Mouse (Mus musculus): ENCODE measurements around the gene Chrna10. TPM values are rescaled to one million over a fixed set of nuclear protein-coding genes. Genes with fewer than 3 reads are reported as not detected.

The Chrna10 gene
- 0.04 TPM for polyA plus RNA-seq (2012; fragmentation: generic; extraction: Trizol)

- TF ChIP-seq TCF12 (IDR thresholded peaks at IDR 0.05; ENCODE audit: insufficient read depth, poor library complexity, severe bottlenecking) (no peak), POLR2AphosphoS2 (IDR thresholded peaks at IDR 0.05; ENCODE audit: insufficient read length, low read depth) (peak; percentile 18)
- Histone ChIP-seq H3K27me3 (ENCODE audit: control insufficient read depth, insufficient read depth, insufficient read length) (peaks cover 8% of the 10 kb centered on the region), H3K4me3 (no peak within 1 kb of the TSS), H3K4me2 (ENCODE audit: low read depth) (no peak within 1 kb of the TSS), H3K36me3 (ENCODE audit: control insufficient read depth, insufficient read depth) (peaks cover 24% of the 10 kb centered on the region), H3K79me2 (ENCODE audit: control insufficient read depth, insufficient read depth) (no peaks in the 10 kb centered on the region), H3ac (ENCODE audit: control insufficient read depth, insufficient read length) (no peak within 1 kb of the TSS)
Measured at GRCm38 (mm10) chr7:102116579-102117331, at the start of gene Chrna10. TSS of gene Chrna10 (minus strand) at chr7:102116828.

GRCm38 (mm10) chr7:102153691-102154090 lies 37.1 kb upstream of the Chrna10 start:
- H3K4me3 ChIP-seq, result no peak overlapping the region
- TF ChIP-seq TCF12 (IDR thresholded peaks at IDR 0.05; ENCODE audit: insufficient read depth, poor library complexity, severe bottlenecking) (no peak), MAX (IDR thresholded peaks at IDR 0.05; ENCODE audit: low read depth) (no peak), USF1 (IDR thresholded peaks at IDR 0.05; ENCODE audit: low read depth) (no peak), TCF3 (IDR thresholded peaks at IDR 0.05; ENCODE audit: insufficient read length, low read depth) (no peak), POLR2AphosphoS2 (IDR thresholded peaks at IDR 0.05; ENCODE audit: insufficient read length, low read depth) (no peak), CEBPB (IDR thresholded peaks at IDR 0.05; ENCODE audit: insufficient read depth, poor library complexity, severe bottlenecking) (no peak), E2F4 (IDR thresholded peaks at IDR 0.05; ENCODE audit: insufficient read depth) (no peak), REST (IDR thresholded peaks at IDR 0.05; ENCODE audit: insufficient read depth, insufficient read length) (no peak), MYOG (IDR thresholded peaks at IDR 0.05; ENCODE audit: control insufficient read depth in 1 of 3, insufficient read depth in 1 of 3, insufficient read length in 2 of 3, low read depth in 2 of 3) (no peak), MYOD1 (IDR thresholded peaks at IDR 0.05; ENCODE audit: control insufficient read depth in 1 of 3, insufficient read length in 2 of 3, low read depth in 2 of 3) (no peak), SRF (IDR thresholded peaks at IDR 0.05; ENCODE audit: control insufficient read depth, insufficient read length, low read depth) (no peak), POLR2A (IDR thresholded peaks at IDR 0.05; ENCODE audit: insufficient read length, low read depth) (no peak)
- no peak overlapping the region for H3K4me2 ChIP-seq (ENCODE audit: low read depth)
- no peak overlapping the region for H3ac ChIP-seq (ENCODE audit: control insufficient read depth, insufficient read length)
- peaks cover 81% of the 10 kb centered on the region for H3K36me3 ChIP-seq (ENCODE audit: control insufficient read depth, insufficient read depth)
- H3K27me3 ChIP-seq (ENCODE audit: control insufficient read depth, insufficient read depth, insufficient read length), result no peaks in the 10 kb centered on the region
- no peaks in the 10 kb centered on the region for H3K79me2 ChIP-seq (ENCODE audit: control insufficient read depth, insufficient read depth)

GRCm38 (mm10) chr7:102137898-102138297 lies 21.3 kb upstream of the Chrna10 start:
- no peak overlapping the region for H3K4me3 ChIP-seq
- TF ChIP-seq MYOG (IDR thresholded peaks at IDR 0.05; ENCODE audit: control insufficient read depth in 1 of 3, insufficient read depth in 1 of 3, insufficient read length in 2 of 3, low read depth in 2 of 3) (no peak), MAX (IDR thresholded peaks at IDR 0.05; ENCODE audit: low read depth) (no peak), USF1 (IDR thresholded peaks at IDR 0.05; ENCODE audit: low read depth) (no peak), TCF12 (IDR thresholded peaks at IDR 0.05; ENCODE audit: insufficient read depth, poor library complexity, severe bottlenecking) (no peak), POLR2AphosphoS2 (IDR thresholded peaks at IDR 0.05; ENCODE audit: insufficient read length, low read depth) (no peak), SRF (IDR thresholded peaks at IDR 0.05; ENCODE audit: control insufficient read depth, insufficient read length, low read depth) (no peak), TCF3 (IDR thresholded peaks at IDR 0.05; ENCODE audit: insufficient read length, low read depth) (no peak), E2F4 (IDR thresholded peaks at IDR 0.05; ENCODE audit: insufficient read depth) (no peak), MYOD1 (IDR thresholded peaks at IDR 0.05; ENCODE audit: control insufficient read depth in 1 of 3, insufficient read length in 2 of 3, low read depth in 2 of 3) (no peak), REST (IDR thresholded peaks at IDR 0.05; ENCODE audit: insufficient read depth, insufficient read length) (no peak), POLR2A (IDR thresholded peaks at IDR 0.05; ENCODE audit: insufficient read length, low read depth) (no peak), CEBPB (IDR thresholded peaks at IDR 0.05; ENCODE audit: insufficient read depth, poor library complexity, severe bottlenecking) (no peak)
- no peaks in the 10 kb centered on the region for H3K79me2 ChIP-seq (ENCODE audit: control insufficient read depth, insufficient read depth)
- peaks cover 64% of the 10 kb centered on the region for H3K36me3 ChIP-seq (ENCODE audit: control insufficient read depth, insufficient read depth)
- H3K27me3 ChIP-seq (ENCODE audit: control insufficient read depth, insufficient read depth, insufficient read length), result no peaks in the 10 kb centered on the region
- no peak overlapping the region for H3ac ChIP-seq (ENCODE audit: control insufficient read depth, insufficient read length)
- H3K4me2 ChIP-seq (ENCODE audit: low read depth), result no peak overlapping the region

GRCm38 (mm10) chr7:102137464-102137863 lies 20.8 kb upstream of the Chrna10 start:
- Histone ChIP-seq H3K4me2 (ENCODE audit: low read depth) (no peak overlapping the region), H3K4me3 (no peak overlapping the region), H3K36me3 (ENCODE audit: control insufficient read depth, insufficient read depth) (peaks cover 65% of the 10 kb centered on the region), H3K79me2 (ENCODE audit: control insufficient read depth, insufficient read depth) (no peaks in the 10 kb centered on the region), H3ac (ENCODE audit: control insufficient read depth, insufficient read length) (no peak overlapping the region), H3K27me3 (ENCODE audit: control insufficient read depth, insufficient read depth, insufficient read length) (no peaks in the 10 kb centered on the region)
- TF ChIP-seq TCF3 (IDR thresholded peaks at IDR 0.05; ENCODE audit: insufficient read length, low read depth), result no peak
- no peak for TF ChIP-seq REST (IDR thresholded peaks at IDR 0.05; ENCODE audit: insufficient read depth, insufficient read length)
- no peak for TF ChIP-seq SRF (IDR thresholded peaks at IDR 0.05; ENCODE audit: control insufficient read depth, insufficient read length, low read depth)
- TF ChIP-seq TCF12 (IDR thresholded peaks at IDR 0.05; ENCODE audit: insufficient read depth, poor library complexity, severe bottlenecking), result no peak
- TF ChIP-seq E2F4 (IDR thresholded peaks at IDR 0.05; ENCODE audit: insufficient read depth), result no peak
- TF ChIP-seq MAX (IDR thresholded peaks at IDR 0.05; ENCODE audit: low read depth), result no peak
- no peak for TF ChIP-seq POLR2A (IDR thresholded peaks at IDR 0.05; ENCODE audit: insufficient read length, low read depth)
- TF ChIP-seq MYOD1 (IDR thresholded peaks at IDR 0.05; ENCODE audit: control insufficient read depth in 1 of 3, insufficient read length in 2 of 3, low read depth in 2 of 3), result no peak
- no peak for TF ChIP-seq MYOG (IDR thresholded peaks at IDR 0.05; ENCODE audit: control insufficient read depth in 1 of 3, insufficient read depth in 1 of 3, insufficient read length in 2 of 3, low read depth in 2 of 3)
- TF ChIP-seq USF1 (IDR thresholded peaks at IDR 0.05; ENCODE audit: low read depth), result no peak
- no peak for TF ChIP-seq POLR2AphosphoS2 (IDR thresholded peaks at IDR 0.05; ENCODE audit: insufficient read length, low read depth)
- TF ChIP-seq CEBPB (IDR thresholded peaks at IDR 0.05; ENCODE audit: insufficient read depth, poor library complexity, severe bottlenecking), result no peak
